Mouse (Mus musculus): Measurements from ENCODE around the gene Wnt8b.
A peak's percentile ranks its signal among the peaks of the same experiment; 100 is the strongest.

Wnt8b gene

DNA sequence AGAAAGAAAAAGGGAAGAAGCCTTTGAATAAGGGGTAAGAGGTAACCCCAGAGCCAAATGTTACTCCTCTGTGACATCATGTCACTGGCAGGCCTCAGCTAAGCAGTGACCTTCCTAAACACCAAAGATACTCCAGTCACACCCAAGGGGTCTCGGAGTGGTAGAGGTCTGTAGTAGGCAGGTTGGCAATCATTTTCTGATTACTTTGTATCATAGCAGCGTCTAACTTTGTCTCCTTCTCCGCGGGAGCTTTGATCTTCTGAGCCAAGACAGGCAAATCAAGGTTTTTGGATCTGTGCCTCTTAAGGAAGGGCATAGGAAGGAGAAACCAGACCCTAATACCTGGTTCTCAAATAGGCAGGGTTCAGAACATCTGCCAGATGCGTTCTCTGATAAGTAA lies 19.3 kb downstream of the Wnt8b start:
- no peak for DNase-seq (ENCODE audit: low spot score)

DNA sequence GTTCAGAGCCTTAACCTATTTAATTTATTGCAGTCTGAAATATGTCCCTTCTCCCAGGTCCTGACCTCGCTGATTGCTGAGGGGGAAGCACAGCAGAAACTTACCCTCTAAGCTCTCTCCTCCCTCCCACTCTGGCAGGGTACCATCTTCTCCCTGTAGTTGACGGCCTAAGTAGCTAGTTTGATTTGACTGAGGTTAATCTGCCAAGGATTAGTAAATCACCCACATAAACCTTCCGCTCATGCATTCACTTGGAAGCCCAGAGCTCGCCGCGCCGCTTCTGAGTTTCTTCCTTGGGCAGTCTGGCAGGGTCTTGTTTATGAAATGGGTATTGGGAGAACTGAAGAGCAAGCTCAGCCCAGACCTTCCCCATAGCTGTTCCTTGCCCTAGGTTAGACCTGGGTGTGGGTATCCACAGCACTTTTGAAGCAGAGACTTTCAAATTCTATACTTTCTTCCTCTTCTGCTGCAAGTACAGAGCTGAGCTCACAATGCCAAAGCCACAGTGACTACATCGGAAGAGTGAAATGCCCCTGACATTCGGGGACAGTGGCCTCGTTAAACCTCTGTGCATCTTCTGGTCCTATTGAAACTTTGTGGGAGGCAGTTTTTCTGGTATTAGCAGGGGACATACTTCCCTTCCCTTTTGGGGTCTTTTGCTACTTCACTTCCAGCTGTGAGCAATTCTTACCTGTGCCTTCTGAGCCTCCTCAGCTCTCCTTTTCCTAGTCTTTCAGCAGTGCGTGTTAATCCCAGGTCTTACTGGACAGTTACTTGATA lies 20.0 kb downstream of the Wnt8b start:
- no peak for DNase-seq (ENCODE audit: low spot score)

DNA sequence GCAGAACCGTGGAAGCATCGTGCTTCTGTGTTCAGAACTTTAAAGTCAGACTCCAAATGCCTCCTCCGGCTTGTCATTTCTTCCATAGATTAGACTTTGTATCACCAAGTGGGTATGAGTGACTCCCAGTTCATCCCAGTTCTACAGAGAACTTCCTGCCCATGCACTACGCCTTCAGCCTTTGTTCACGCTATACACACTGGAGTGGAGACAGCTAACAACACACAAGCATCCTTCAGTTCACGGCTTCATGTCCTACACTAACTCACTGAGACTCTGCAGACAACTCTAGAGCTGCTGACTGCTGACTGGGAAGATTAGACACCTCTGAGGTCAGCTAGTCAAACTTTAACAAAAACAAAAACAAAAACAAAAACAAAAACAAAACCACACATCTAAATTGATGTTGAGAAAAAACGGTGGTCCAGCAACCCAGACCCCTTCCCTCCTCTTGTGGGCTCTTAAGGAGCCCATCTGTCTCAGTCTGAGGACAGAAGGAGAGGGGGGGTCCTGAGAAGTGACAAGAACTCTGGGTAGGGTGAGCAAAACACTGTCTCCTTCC lies 20.7 kb downstream of the Wnt8b start:
- DNase-seq (ENCODE audit: low spot score), result no peak

DNA sequence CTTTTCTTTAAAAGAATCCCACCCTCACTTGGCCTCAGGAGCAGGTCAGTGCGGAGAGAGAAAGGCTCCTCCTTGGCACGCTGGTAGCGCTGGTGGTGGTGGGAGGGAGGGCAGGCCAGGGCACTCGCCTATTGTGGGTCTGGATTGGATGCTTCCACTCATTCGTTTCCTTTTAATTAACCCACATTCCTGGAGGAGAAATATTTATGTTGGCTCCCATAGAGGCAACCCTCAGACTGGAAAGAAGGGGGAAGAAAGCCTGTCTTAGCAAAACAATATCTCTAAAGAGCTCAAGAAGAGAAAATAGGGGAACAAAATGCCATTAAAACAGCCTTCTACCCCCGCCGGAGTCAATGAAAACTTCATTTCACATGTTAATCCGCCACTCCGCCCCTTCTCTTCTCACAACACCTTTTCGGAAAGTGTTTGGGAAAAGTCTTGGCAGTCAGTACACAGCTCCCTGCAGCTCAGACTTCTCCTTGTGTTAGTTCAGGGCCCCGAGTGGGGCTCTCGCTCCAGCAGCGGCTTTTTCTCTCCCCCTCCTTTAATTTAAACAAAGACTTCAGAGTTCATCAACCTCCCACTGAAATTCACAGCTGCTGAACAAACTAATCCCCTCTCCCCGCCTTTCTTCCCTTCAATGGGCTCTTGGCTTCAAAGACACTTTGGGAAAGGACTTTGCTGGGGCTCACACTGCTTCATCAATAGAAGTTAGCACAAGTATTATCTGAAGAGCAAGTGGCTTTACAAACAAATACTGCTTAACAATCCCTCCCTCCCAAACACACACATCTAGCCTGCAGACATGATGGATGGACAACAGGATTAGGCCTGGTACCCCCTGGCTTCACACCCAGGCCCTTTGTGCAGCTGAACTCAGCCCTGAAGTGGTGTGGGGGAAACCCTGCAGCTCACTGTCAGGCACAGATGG lies 21.5 kb downstream of the Wnt8b start:
- DNase-seq (ENCODE audit: low spot score), result no peak

DNA sequence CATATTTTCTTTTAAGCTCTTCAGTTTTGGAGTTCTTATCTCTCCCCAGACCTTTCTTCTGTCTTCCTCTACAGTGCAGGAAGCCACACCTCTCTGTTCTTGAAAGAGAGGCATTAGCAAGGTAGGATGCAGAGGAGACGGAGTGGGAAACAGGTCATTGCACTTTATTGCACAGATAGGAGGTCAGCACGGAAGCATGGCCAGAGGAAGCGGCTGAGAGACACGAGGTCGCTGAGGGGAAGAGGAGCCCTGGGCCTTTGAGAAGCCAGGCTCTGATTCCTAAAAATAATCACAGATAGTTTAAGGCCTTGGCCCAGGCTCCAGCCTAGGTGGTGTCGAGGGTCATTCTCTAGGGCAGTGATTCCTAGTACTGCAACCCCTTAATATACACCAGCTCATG lies 22.5 kb downstream of the Wnt8b start:
- no peak for DNase-seq (ENCODE audit: low spot score)

DNA sequence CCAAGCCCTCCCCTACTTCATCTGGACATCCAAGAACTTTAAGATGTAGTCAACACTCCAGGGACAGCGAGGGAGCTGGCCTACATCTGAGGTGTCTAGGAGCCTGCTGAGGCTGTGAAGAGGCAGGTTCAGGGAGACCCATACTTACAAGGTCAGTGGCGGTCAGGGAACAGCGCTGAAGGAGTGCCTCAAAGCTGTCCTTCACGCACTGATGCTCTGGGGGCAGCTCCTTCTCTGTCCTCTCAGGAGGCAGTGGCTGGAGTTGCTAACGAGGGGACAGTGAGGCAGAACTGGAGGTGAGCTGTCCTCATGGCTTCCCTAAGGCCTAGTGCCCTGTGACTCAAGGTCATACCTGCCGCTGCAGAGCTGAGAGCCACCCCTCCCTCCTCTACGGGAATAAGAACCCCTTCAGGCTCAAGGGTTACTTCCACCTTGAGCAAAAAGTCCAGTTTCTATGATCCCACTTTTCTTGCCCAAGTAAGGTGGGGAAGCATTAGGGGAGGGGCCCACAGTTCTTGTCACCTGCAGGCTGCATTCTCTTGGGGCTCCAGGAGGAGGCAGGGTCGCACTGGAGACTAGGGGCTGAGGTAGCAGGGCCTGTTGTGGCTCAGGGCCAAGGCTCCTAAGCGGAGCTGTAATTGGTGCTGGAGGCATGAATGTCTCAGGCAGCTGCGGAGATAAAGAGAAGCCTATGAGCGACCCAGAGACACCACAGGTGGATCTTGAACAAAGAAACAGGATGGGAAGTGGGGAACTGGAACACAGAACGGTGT lies 24.9 kb downstream of the Wnt8b start:
- DNase-seq (ENCODE audit: low spot score), result no peak

DNA sequence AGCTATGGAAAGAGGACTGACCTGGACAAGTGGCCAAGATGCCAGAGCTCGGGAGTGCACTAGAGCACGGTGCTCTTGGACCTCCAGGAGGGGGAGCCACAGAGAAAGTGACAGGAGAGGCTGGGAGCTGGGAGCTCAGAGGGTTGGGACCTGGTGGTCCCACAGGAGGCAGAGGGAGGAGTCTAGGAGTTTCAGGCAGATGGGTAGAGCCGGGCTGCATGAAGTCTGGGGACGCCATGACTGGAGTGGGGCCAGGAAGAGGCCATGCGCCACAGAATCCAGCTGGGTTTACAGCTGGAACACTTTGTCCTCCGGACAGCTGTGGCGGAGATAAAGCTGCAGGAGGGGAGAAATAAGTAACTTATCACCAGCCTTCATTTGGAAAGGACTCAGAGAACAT lies 25.9 kb downstream of the Wnt8b start:
- DNase-seq (ENCODE audit: low spot score), result peak; percentile 37

DNA sequence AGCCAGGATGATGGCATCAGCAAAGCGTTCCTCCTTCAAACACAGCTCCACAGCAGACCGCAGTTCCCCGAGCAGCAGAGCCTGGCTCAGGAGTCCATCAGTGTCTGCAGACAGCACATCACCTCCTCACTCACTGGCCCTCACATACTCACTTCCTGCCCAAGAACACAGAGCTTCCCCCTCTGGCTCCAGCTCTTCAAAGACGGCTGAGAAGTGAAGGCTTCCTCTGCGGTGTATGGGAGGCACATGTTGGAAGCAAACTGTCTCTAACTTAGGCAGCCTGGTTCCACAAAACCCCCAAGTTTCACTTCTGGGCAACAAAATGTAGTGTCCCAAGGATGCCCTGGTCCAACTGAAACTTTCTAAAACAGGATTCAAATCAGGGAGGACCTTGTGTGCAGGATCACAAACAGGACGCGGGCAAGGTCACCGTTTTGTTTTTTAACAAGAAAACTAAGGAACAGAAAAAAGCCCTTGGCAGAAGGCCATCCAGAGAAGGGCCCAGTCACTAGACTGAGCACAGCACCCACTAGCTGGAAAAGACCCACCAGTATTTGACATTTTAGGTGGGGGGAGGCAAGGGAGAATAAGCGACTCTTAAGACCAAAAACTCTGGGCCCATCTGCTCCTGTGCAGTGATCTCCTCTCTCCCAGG lies 32.4 kb downstream of the Wnt8b start:
- DNase-seq (ENCODE audit: low spot score), result no peak

DNA sequence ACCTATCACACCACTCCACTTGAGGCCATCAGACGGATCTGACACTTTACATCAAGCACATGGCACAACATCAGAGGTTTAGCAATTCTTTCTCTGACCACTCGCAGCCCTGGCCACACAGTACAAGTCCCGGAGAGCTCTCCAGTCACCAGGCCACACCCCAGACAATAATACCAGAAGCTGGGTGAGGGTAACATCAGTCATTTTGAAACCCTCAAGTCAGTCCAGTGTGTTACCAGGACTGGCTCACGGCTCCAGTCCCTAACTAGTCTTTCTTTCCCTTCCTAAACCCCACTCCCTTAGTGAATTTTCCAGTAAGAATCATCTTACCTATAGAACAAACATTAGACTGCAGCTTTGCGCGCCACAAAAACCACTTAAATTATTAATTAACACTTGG lies 36.7 kb downstream of the Wnt8b start:
- no peak for DNase-seq (ENCODE audit: low spot score)

DNA sequence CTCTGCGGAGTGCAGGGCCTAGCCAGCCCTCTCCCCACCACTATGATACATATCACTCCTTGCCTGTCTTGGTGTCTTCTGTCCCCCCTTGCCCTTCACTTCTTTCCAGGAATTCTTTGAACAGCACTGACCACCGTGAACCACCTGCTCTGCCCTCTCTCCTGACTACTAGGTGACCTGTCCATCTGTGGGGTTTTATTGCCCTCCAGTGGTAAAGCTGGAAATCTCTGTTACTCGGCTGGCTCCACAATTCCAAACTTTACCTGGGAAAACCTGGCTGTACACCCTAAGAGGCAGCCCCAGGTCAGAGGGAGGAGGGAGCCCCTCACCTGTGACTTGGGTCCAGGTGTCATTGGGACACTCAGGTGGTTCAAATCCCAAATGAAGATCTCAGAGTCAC lies 42.1 kb downstream of the Wnt8b start:
- no peak for DNase-seq (ENCODE audit: low spot score)

DNA sequence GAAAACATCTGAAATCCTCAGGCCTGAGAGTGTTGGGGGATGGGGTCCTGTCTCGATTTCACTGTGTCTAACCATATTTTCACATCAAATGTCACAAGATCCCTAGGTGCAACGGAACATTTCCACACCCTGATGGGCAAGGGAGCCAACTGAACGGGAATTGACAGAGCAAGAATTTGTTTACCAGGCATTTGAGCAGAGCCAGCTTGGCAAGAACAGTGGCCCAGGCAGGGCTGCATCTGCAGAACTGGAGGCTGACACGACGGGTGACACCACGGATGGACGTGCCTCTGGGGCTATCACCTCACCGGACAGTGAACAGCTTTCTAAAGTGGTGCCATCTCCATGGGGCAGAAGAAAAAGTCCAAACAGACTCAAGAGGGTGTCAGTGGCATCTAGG lies 44.1 kb downstream of the Wnt8b start:
- no peak for DNase-seq (ENCODE audit: low spot score)

DNA sequence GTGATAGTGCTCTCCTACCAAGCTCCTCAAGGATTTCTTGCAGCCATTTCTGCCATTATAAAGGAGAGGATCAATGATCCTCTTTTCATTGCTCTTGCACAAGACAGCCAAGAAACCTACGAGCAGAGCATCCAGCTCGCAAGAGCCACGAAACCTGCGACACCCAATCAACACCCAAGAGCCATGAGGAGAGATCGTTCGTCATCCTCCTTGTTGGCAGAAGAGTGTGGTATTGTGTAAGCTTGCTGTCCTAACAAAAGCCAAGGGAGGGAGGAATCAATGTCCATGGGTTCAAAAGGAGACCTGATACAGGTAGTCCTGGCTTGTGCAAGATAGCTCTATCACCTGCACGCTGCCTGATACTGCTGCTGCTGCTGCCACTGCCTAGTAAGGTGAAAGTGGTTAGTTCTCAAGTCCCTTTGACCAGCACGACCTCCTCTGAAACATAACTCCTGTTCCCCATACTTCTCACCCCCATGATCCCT lies 49.5 kb downstream of the Wnt8b start:
- DNase-seq (ENCODE audit: low spot score), result no peak

DNA sequence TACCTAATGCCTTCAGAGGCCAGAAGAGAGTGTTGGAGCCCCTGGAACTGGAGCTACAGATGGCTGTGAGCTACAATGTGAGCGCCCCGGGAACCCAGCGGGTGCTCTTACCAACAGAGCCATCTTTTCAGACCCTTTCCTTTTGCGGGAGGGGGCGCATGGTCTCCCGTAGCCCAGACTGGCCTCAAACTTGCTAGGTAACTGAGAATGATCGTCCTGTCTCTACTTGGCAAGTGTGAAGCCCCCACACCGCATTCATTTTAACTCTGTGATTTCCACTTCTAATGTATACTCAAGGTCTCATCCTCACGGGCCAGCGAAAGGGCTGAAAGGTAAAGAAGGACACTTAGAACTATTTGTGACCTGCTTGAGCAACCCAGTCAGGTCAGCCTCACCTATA lies 51.1 kb downstream of the Wnt8b start:
- DNase-seq (ENCODE audit: low spot score), result no peak

DNA sequence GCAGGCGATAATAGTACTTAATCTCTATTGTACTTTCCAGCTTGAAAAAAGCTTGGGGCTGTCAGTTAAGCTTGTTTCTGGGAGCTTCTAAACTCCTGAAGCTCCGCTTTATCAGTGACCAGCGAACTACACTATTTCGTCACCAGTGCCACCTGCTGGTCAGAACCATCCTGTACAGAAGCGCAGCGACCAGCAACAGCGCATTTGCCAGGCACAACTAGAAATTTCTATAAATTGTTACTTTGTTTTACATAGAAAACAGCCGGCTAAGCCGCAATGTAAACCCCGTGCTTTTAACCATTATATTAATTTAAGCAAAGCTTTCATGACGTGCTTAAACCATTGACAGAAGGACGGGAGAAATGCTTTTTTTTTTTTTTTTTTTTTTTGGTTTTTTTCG lies 51.5 kb downstream of the Wnt8b start:
- peak; percentile 63 for DNase-seq (ENCODE audit: low spot score)

DNA sequence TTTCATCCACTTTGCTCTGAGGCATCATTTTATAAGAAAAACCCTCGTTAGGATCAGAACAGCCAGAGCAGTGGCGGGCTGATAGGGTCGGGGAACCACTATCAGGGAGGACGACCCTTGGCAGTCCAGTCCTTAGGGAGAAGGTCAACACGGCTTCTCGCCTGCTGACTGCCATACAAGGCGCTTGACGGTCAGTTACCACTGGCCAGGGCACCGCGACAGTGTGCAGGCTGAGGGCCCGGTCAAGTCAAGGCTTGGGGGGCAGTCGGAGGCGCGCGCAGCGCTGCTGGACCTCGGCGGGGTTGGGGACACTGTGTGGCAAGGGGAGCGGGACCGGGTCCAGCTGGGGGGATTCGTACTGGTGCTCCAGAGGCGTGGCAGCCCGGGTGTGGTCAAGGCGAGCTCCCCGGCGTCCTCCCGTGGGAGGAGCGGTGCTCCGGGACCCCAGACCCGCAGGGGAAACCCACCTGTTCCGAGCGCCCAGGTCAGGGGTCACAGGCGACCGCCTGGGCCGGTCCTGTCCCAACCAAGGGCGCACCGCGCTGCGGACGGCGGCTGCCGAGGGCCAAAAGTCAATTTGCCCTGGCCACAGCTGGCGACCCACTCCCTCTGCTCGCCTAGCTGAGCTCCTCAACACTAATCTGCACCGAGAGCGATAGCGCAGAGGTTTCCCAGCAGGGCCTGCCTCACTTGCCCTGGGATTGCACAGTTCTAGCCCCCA lies 52.2 kb downstream of the Wnt8b start, which contains the start of gene Sec31b:
Gene Sec31b, minus strand, starts transcription at position 544 of the 721 bp plus-strand sequence.
- DNase-seq (ENCODE audit: low spot score), result peak; percentile 57

DNA sequence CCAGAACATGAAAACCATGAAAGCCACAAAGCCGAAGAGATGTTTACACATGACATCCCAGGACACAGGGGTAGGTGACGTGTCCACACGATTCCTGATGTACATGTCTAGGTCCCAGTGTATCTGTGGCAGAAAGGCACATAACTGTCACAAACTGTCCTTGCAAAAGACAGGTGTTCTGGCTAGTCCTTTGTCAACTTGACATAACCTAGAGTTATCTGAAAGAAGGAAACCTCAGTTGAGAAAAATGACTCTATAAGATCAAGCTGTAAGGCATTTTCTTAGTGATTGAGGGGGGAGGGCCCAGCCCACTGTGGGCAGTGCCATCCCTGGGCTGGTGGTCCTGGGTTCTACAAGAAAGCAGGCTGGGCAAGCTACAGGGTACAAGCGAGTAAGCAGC lies 59.5 kb downstream of the Wnt8b start, which contains the start of gene Gm20538:
Gene Gm20538, minus strand, starts transcription at position 101 of the 400 bp plus-strand sequence.
- DNase-seq (ENCODE audit: low spot score), result no peak

DNA sequence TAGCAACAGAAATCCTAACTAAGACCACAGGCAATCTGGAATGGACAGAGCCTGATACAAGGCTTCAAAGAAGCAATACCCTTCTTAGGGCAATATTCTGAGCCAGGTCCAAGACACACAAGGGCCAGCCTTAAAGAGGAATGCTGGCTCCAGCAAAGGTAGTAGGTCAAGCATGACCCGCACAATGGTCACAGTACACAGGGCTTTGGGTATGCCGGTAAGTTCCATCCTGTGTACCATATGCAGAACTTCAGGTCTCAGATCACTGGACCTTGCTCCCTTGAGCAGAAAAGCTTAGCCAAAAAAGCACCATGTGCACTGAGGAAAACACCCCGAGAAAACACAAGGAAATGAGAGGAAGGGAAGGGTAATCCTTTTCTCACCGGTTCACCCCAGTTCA lies 60.0 kb downstream of the Wnt8b start:
- DNase-seq (ENCODE audit: low spot score), result no peak

DNA sequence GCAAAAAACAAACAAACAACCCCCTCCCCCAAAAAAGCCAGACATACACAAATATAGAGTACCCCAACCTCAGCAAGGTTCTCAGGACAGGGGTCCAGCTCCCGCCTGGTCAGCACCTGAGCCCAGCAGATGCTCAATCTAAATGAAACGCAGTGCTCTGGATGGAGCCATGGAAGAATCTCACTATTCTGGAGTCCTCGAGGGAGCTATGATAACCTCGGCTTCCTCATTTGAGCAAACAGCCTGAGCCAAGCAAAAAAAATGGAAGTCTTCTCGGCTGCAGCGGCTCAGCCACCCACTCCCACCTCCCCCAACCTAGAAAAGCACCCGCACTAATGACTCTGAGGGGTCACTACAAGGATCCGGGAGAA lies 61.2 kb downstream of the Wnt8b start:
- no peak for DNase-seq (ENCODE audit: low spot score)

DNA sequence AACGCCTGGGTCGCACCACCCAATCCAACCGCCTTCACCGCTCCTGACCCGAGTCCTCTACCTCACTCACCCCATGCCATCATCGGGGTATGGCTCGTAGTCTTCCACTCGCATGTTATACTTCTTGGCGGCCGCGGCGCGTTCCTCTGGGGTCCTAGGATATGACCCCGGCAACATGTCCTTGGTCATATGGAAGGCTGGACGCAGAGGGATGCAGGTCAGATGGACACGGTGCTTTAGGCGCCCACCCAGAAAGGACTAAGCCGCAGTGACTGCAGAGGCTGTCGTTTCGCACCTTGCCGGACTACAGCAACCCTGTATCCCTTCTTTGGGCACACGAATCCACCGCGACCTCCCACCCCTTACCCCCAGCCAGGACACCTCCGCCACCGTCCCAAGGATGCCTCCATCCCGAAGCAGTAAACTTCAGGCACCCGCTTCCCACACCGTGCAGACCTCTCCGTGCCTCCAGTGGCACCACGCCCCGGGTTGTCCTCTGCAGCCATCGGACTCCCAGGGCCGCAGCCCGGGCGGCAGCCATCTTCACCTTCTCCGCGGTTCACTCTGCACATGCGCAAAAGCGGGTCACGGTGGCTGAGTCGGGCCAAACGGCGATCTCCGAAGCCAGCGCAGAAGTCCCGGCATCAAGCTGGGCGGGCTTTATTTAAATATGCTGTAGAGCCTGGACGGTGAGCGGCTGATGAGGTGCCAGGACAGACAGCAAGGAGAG lies 61.8 kb downstream of the Wnt8b start, which contains the start of gene Ndufb8:
Gene Ndufb8, minus strand, starts transcription at position 580 of the 730 bp plus-strand sequence.
- DNase-seq (ENCODE audit: low spot score), result peak; percentile 95

Data from yolk sac, embryonic 10.5 days (tissue).